Mouse (Mus musculus) erythroblast, embryonic 14.5 days (primary cell): ENCODE measurements around the gene Tnpo1.

Experiments
- GATA1 ChIP-seq: IDR thresholded peaks from 2 replicates; pipeline ENCODE4 v1.6.1; 2012; ENCODE audit warnings: low read length, inconsistent platforms, mixed read lengths
- TAL1 ChIP-seq: IDR thresholded peaks from 3 replicates; pipeline ENCODE4 v1.6.1; 2012; ENCODE audit warnings: low read length, inconsistent platforms, mixed read lengths

GRCm38 (mm10) chr13:98834199-98834598 lies 92.0 kb downstream of the Tnpo1 start:
- TF ChIP-seq GATA1 (no peak), TAL1 (no peak)
